Mouse (Mus musculus) erythroblast, embryonic 14.5 days (primary cell): ENCODE measurements around the gene Zfp821.

Source experiments
- GATA1 ChIP-seq: IDR thresholded peaks from 2 replicates; pipeline ENCODE4 v1.6.1; 2012; ENCODE audit warnings: low read length, inconsistent platforms, mixed read lengths
- TAL1 ChIP-seq: IDR thresholded peaks from 3 replicates; pipeline ENCODE4 v1.6.1; 2012; ENCODE audit warnings: low read length, inconsistent platforms, mixed read lengths

DNA sequence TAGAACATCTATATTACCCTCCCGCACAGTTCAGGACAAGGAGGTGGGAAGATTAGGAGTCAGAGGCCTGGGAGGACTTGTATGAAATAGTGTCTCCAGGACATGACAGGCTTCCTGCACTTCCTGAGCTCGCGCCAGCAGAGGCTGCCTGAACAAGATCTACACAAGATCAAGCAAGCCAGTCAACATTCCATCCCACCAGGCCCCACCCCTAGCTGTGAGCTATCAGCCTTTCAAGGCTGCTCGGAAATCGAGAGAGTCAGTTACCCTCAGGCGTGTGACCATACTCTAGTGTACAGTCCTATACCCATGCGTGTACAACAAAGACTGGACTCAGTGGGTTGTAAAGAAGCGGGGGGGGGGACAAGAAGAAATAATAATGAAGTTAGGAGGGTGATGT, 49.4 kb downstream of the Zfp821 start:
- TF ChIP-seq TAL1 (no peak), GATA1 (no peak)
